Mouse (Mus musculus): ENCODE data around the gene Kpna1. TPM values are rescaled to one million over a fixed set of nuclear protein-coding genes. Genes with fewer than 3 reads are reported as not detected.

Kpna1 gene
- polyA plus RNA-seq, 1 experiment from 2014 or later = 23.3 TPM

DNA sequence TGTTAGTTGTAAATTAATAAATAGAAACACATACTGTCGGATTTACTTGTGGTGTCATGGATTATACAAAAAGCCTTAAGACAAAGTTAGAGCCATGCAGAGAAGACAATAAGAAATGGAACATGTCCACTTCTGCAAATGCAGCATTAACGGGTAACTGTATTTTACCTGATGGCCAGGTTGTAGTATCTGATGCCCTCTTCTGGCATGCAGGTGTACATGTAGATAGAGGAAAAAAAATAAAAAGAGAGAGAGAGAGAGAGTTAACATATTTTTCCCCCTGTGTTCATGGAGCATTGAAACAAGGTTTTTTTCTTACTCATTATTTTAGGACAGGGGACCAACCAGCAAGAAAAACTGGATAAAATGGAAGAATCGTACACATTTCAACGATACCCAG lies 11.2 kb upstream of the Kpna1 start:
- ATAC-seq (replicated peaks; ENCODE audit: low FRiP score, low read depth) = no peak
- Histone ChIP-seq H3K36me3 (ENCODE audit: insufficient read depth, low read length) (no peaks in the 10 kb centered on the region), H3K9me3 (replicated peaks; ENCODE audit: low read length) (no peaks in the 10 kb centered on the region), H3K4me3 (replicated peaks; ENCODE audit: low read depth, low read length) (no peak overlapping the region), H3K27me3 (ENCODE audit: insufficient read depth, low read length) (no peaks in the 10 kb centered on the region), H3K4me1 (replicated peaks; ENCODE audit: insufficient read depth, low read length) (no peaks in the 10 kb centered on the region), H3K4me2 (ENCODE audit: low read length) (no peak overlapping the region), H3K27ac (no peak overlapping the region), H3K9ac (ENCODE audit: low read depth, low read length) (no peak overlapping the region)
- DNase-seq (ENCODE audit: low spot score) = no peak
- 87% methylated on average over 4 of the region's 4 CpGs for WGBS
- TF ChIP-seq CTCF (IDR thresholded peaks at IDR 0.05; ENCODE audit: low read depth) = peak; percentile 59

DNA sequence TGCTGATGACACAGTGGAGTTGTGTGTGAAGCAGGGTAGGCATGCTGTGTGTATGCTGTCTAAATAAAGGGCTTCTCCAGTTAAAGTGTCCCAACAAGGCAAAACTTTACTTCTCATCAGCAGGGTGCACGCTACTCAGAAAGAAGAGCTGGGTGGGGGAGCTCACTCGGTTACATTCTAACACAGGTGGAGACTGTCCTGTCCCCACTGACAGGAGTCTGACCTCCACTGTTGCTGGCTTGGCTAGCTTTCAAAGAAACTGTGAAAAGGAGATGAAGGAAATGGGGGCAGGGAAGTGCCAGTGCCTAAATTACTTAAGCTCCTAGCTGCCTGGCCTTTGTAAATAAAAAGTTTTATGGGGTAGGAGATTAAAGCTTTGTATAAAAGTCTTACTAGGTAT lies 10.4 kb upstream of the Kpna1 start:
- H3K36me3 ChIP-seq (ENCODE audit: insufficient read depth, low read length) = no peaks in the 10 kb centered on the region
- H3K27me3 ChIP-seq (ENCODE audit: insufficient read depth, low read length) = no peaks in the 10 kb centered on the region
- WGBS = 21% methylated on average over 2 of the region's 2 CpGs
- H3K4me3 ChIP-seq (replicated peaks; ENCODE audit: low read depth, low read length) = no peak overlapping the region
- no peaks in the 10 kb centered on the region for H3K9me3 ChIP-seq (replicated peaks; ENCODE audit: low read length)
- no peak for TF ChIP-seq CTCF (IDR thresholded peaks at IDR 0.05; ENCODE audit: low read depth)
- no peak overlapping the region for H3K9ac ChIP-seq (ENCODE audit: low read depth, low read length)
- ATAC-seq (replicated peaks; ENCODE audit: low FRiP score, low read depth) (no peak), DNase-seq (ENCODE audit: low spot score) (peak; percentile 12)
- H3K4me2 ChIP-seq (ENCODE audit: low read length) = no peak overlapping the region
- H3K27ac ChIP-seq = no peak overlapping the region
- no peaks in the 10 kb centered on the region for H3K4me1 ChIP-seq (replicated peaks; ENCODE audit: insufficient read depth, low read length)

DNA sequence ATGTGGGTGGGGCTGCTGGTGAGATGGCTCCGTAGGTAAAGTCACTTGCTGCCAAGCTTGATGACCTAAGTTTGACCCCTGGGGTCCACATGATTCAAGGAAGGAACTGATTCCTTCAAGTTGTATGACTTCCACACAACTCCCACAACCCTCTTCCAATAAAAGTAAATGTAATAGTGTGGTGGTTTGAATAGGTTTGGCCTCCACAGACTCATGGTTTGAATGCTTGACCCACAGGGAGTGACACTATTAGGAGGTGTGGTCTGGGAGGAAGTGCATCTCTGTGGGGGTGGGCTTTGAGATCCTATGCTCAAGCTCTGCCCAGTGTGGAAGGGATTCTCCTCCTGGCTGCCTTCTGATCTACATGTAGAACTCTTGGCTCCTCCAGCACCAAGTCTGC lies 4.5 kb upstream of the Kpna1 start:
- TF ChIP-seq CTCF (IDR thresholded peaks at IDR 0.05; ENCODE audit: low read depth) = no peak
- DNase-seq (ENCODE audit: low spot score) (no peak), ATAC-seq (replicated peaks; ENCODE audit: low FRiP score, low read depth) (no peak)
- Histone ChIP-seq H3K4me3 (replicated peaks; ENCODE audit: low read depth, low read length) (no peak overlapping the region), H3K4me1 (replicated peaks; ENCODE audit: insufficient read depth, low read length) (no peaks in the 10 kb centered on the region), H3K4me2 (ENCODE audit: low read length) (no peak overlapping the region), H3K9ac (ENCODE audit: low read depth, low read length) (no peak overlapping the region), H3K27me3 (ENCODE audit: insufficient read depth, low read length) (no peaks in the 10 kb centered on the region), H3K9me3 (replicated peaks; ENCODE audit: low read length) (no peaks in the 10 kb centered on the region), H3K27ac (no peak overlapping the region), H3K36me3 (ENCODE audit: insufficient read depth, low read length) (no peaks in the 10 kb centered on the region)
- WGBS = 17% methylated on average over 1 of the region's 1 CpGs

DNA sequence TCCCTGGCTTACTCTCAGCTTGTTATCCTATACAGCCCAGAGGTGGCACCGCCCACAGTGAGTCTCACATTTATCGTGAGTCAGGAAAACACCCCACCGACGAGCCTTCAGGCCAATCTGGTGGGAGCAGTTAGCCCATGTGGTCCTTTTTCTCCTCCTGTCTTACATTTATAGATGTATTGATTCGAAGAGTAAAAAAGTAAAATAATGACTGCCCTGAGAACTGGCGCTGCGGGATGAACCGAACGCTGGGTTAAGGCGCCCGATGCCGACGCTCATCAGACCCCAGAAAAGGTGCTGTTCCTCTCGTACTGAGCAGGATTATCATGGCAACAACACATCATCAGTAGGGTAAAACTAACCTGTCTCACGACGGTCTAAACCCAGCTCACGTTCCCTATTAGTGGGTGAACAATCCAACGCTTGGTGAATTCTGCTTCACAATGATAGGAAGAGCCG lies 2.8 kb downstream of the Kpna1 start:
- H3K36me3 ChIP-seq (ENCODE audit: insufficient read depth, low read length) = no peaks in the 10 kb centered on the region
- no peak for TF ChIP-seq CTCF (IDR thresholded peaks at IDR 0.05; ENCODE audit: low read depth)
- peak; percentile 100 for DNase-seq (ENCODE audit: low spot score)
- H3K27me3 ChIP-seq (ENCODE audit: insufficient read depth, low read length) = no peaks in the 10 kb centered on the region
- no peaks in the 10 kb centered on the region for H3K4me1 ChIP-seq (replicated peaks; ENCODE audit: insufficient read depth, low read length)
- no peaks in the 10 kb centered on the region for H3K9me3 ChIP-seq (replicated peaks; ENCODE audit: low read length)
- ATAC-seq (replicated peaks; ENCODE audit: low FRiP score, low read depth) = peak; percentile 93
- H3K27ac ChIP-seq = no peak overlapping the region
- 47% methylated on average over 19 of the region's 19 CpGs for WGBS
- no peak overlapping the region for H3K9ac ChIP-seq (ENCODE audit: low read depth, low read length)
- H3K4me3 ChIP-seq (replicated peaks; ENCODE audit: low read depth, low read length) = no peak overlapping the region
- no peak overlapping the region for H3K4me2 ChIP-seq (ENCODE audit: low read length)

DNA sequence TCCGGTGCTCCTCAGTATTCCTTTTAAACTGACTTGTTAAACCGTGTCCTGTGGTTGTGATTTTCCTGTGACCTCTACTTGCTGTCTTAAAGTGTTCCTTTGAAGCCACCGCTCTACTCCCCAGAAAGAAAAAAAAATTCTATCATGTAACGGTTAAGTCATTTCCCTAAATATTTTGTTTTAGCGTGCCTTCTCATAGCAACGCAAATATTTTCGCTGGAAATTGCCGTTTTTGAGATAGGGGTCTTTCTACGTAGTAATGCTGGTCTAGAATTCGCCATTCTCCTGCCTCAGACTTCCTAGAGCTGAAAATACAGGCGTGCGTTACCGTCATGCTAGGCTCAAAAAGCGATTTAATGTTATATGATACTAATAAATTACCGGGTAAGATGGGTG lies 4.0 kb downstream of the Kpna1 start:
- WGBS = 4% methylated on average over 15 of the region's 15 CpGs
- H3K27ac ChIP-seq = no peak overlapping the region
- H3K4me3 ChIP-seq (replicated peaks; ENCODE audit: low read depth, low read length) = peak overlapping the region; percentile 93
- no peak for ATAC-seq (replicated peaks; ENCODE audit: low FRiP score, low read depth)
- no peaks in the 10 kb centered on the region for H3K36me3 ChIP-seq (ENCODE audit: insufficient read depth, low read length)
- no peaks in the 10 kb centered on the region for H3K27me3 ChIP-seq (ENCODE audit: insufficient read depth, low read length)
- no peaks in the 10 kb centered on the region for H3K9me3 ChIP-seq (replicated peaks; ENCODE audit: low read length)
- no peaks in the 10 kb centered on the region for H3K4me1 ChIP-seq (replicated peaks; ENCODE audit: insufficient read depth, low read length)
- DNase-seq (ENCODE audit: low spot score) = peak; percentile 15
- no peak for TF ChIP-seq CTCF (IDR thresholded peaks at IDR 0.05; ENCODE audit: low read depth)
- H3K4me2 ChIP-seq (ENCODE audit: low read length) = peak overlapping the region; percentile 81
- peak overlapping the region; percentile 45; the same call in 1 of the 2 replicates for H3K9ac ChIP-seq (ENCODE audit: low read depth, low read length)

DNA sequence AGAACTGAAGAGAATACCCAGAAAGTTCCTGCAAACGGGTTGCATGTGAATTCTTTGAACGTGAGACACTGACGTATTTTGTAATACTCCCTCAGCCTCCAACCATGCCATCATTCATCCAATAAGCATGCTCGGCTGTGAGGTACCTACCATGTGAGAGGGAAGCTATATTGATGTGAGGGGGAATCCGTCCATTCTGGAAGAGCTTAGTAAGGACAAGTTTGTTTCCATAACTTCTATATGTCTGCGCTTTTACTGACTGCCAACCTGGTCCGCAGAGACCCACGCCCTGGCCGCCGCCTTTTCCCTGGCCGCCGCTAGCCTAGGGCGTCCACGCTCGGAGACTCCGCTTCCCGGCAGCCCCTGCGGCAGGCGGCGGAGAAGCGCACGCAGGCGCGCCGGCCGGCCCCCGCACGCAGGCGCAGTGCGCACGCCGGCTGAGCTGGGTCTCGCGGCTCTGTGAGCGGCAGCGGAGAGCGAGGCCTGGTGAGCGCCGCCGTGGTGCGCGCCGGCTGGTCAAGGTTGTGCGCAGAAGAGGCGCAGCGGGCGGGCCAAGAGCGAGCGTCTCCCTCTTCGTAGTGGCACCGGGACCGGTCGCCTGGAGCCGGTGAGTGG lies 4.5 kb downstream of the Kpna1 start:
- under 1% methylated on average over 44 of the region's 54 CpGs for WGBS
- peak overlapping the region; percentile 100 for H3K27ac ChIP-seq
- no peaks in the 10 kb centered on the region for H3K27me3 ChIP-seq (ENCODE audit: insufficient read depth, low read length)
- TF ChIP-seq CTCF (IDR thresholded peaks at IDR 0.05; ENCODE audit: low read depth) = no peak
- H3K9me3 ChIP-seq (replicated peaks; ENCODE audit: low read length) = no peaks in the 10 kb centered on the region
- DNase-seq (ENCODE audit: low spot score) (peak; percentile 95), ATAC-seq (replicated peaks; ENCODE audit: low FRiP score, low read depth) (peak; percentile 95)
- no peaks in the 10 kb centered on the region for H3K36me3 ChIP-seq (ENCODE audit: insufficient read depth, low read length)
- peak overlapping the region; percentile 93 for H3K4me3 ChIP-seq (replicated peaks; ENCODE audit: low read depth, low read length)
- no peaks in the 10 kb centered on the region for H3K4me1 ChIP-seq (replicated peaks; ENCODE audit: insufficient read depth, low read length)
- H3K4me2 ChIP-seq (ENCODE audit: low read length) = peak overlapping the region; percentile 81
- peak overlapping the region; percentile 96 for H3K9ac ChIP-seq (ENCODE audit: low read depth, low read length)
